1 mouse cellular context compared by ENCODE assay signal in genomic region chr12:112571064-112571463, GRCm38 (mm10).
TF ChIP-seq lines count a peak whose summit lies in the region.

No protein-coding gene starts in this region.

TF ChIP-seq in MEL, 35 proteins besides CTCF, POLR2A, EP300 and RAD21:
- TF ChIP-seq MXI1 (IDR thresholded peaks at IDR 0.05; ENCODE audit: low read depth, low read length) (no peak), ELF1 (IDR thresholded peaks at IDR 0.05; ENCODE audit: low read depth, low read length) (peak; percentile 49; the same call in 1 of the 2 replicates), MYC (IDR thresholded peaks at IDR 0.05; ENCODE audit: low read depth, low read length) (no peak), SMC3 (IDR thresholded peaks at IDR 0.05; ENCODE audit: low read depth, low read length) (peak; percentile 33), CHD1 (IDR thresholded peaks at IDR 0.05; ENCODE audit: low read depth, low read length) (no peak), CHD2 (IDR thresholded peaks at IDR 0.05; ENCODE audit: low read length) (no peak), E2F4 (IDR thresholded peaks at IDR 0.05; ENCODE audit: borderline replicate concordance, low read depth, low read length) (no peak), POLR2AphosphoS5 (IDR thresholded peaks at IDR 0.05; ENCODE audit: borderline replicate concordance, low read depth, low read length) (no peak), TBP (IDR thresholded peaks at IDR 0.05; ENCODE audit: low read depth, low read length) (no peak), POLR2AphosphoS2 (IDR thresholded peaks at IDR 0.05; ENCODE audit: low read length) (no peak), RCOR1 (IDR thresholded peaks at IDR 0.05; ENCODE audit: low read depth, low read length) (no peak)
